Mouse (Mus musculus) brain, embryonic 18.5 days (tissue): ENCODE results near the gene Aqp3.

Experiments
- DNase-seq: peaks from one replicate; pipeline ENCODE4 v3.0.0-alpha.2; 2012; ENCODE audit warnings: low read depth, low spot score

Aqp3 gene

GRCm38 (mm10) chr4:41097871-41098576 lies at the start of gene Aqp3:
TSS of gene Aqp3 (minus strand) at chr4:41098183.
- no peak for DNase-seq

GRCm38 (mm10) chr4:41142601-41143000 lies 44.6 kb upstream of the Aqp3 start:
- DNase-seq: no peak

- no peak for DNase-seq
These were observed 42.3 kb upstream of the Aqp3 start for GRCm38 (mm10) chr4:41140174-41140875.

GRCm38 (mm10) chr4:41136811-41137210 lies 38.8 kb upstream of the Aqp3 start:
- DNase-seq: no peak

- peak; percentile 10 for DNase-seq
These were observed 38.4 kb upstream of the Aqp3 start for GRCm38 (mm10) chr4:41136454-41136805.

GRCm38 (mm10) chr4:41135711-41136453 lies 37.9 kb upstream of the Aqp3 start, which contains the start of gene Ube2r2:
TSS of gene Ube2r2 (plus strand) at chr4:41135743.
- DNase-seq: peak; percentile 6

GRCm38 (mm10) chr4:41134935-41135710 lies 37.1 kb upstream of the Aqp3 start:
- peak; percentile 77 for DNase-seq

GRCm38 (mm10) chr4:41133529-41134291 lies 35.7 kb upstream of the Aqp3 start:
- DNase-seq: no peak

- no peak for DNase-seq
These were observed 34.5 kb upstream of the Aqp3 start for GRCm38 (mm10) chr4:41132471-41132870.

- no peak for DNase-seq
These were observed 31.9 kb upstream of the Aqp3 start for GRCm38 (mm10) chr4:41129836-41130235.

- no peak for DNase-seq
These were observed 31.4 kb upstream of the Aqp3 start for GRCm38 (mm10) chr4:41129406-41129805.

- DNase-seq: peak; percentile 99
These were observed 26.4 kb upstream of the Aqp3 start, which contains the start of gene Nol6 for GRCm38 (mm10) chr4:41124180-41124951. TSS of gene Nol6 (minus strand) at chr4:41124455.

GRCm38 (mm10) chr4:41118706-41119292 lies 20.8 kb upstream of the Aqp3 start:
- no peak for DNase-seq

GRCm38 (mm10) chr4:41116817-41117216 lies 18.8 kb upstream of the Aqp3 start:
- DNase-seq: no peak

- no peak for DNase-seq
These were observed 17.8 kb upstream of the Aqp3 start for GRCm38 (mm10) chr4:41115793-41116192.

GRCm38 (mm10) chr4:41115074-41115473 lies 17.1 kb upstream of the Aqp3 start:
- no peak for DNase-seq

GRCm38 (mm10) chr4:41114358-41115070 lies 16.5 kb upstream of the Aqp3 start:
- no peak for DNase-seq

GRCm38 (mm10) chr4:41108717-41109425 lies 10.9 kb upstream of the Aqp3 start:
- no peak for DNase-seq
